Mouse (Mus musculus) kidney, adult 9 months (tissue): Measurements from ENCODE around the gene Olfr522.
"Not testable (repeated sequence)": the region's sequence is repeated elsewhere in the genome, so short reads cannot be mapped to it uniquely, and the experiment has no call there.

Experiments used
- DNase-seq: peaks from one replicate; pipeline ENCODE4 v3.0.0; 2022

Gene Olfr522

GRCm38 (mm10) chr7:140154218-140154927, 10.2 kb downstream of the Olfr522 start, which contains the start of gene Sprn:
TSS of gene Sprn (minus strand) at chr7:140154877.
- no peak for DNase-seq

DNA sequence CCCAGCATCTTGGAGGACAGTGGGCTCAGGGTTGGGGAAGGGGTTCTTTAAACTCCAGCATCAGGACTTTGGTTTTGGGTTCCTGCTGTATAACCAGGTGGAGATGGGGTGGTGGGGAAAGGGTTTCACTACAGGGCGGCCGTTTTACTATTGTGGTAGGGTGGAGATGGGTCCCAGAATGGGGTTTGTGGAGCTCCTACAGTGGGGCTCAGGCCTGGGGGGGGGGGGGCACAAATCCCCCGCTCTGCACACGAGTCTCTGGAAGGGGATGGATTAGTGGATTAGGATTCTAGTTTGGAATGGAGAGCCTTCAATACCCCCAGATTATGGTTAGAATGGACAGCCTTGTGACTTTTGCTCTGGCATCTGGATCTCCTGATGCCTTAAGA, 10.7 kb downstream of the Olfr522 start:
- no peak for DNase-seq

- no peak for DNase-seq
Observed at GRCm38 (mm10) chr7:140153383-140153782, 11.2 kb downstream of the Olfr522 start.

DNA sequence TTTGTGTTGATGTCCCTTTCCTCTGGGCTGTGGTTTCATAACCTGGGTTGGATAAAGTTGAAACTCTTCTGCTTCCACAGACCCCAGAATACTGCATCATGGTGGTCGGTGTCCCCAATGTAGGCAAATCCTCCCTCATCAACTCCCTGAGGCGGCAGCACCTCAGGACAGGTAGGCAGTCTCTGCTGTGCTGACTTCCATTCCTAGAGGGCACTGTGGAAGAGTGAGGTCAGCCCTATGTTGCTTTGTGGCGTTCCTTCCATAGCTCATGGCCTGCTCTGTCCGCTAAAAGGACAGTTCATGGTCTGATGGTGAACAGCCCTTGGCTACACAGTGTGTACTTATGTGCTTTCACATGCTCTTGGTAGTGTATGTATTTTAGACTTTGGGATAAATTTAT, 20.0 kb downstream of the Olfr522 start:
- DNase-seq: no peak

- peak; percentile 79 for DNase-seq
Observed at GRCm38 (mm10) chr7:140141350-140141749, 23.2 kb downstream of the Olfr522 start.

- no peak for DNase-seq
Observed at GRCm38 (mm10) chr7:140138021-140138310, 26.6 kb downstream of the Olfr522 start.

DNA sequence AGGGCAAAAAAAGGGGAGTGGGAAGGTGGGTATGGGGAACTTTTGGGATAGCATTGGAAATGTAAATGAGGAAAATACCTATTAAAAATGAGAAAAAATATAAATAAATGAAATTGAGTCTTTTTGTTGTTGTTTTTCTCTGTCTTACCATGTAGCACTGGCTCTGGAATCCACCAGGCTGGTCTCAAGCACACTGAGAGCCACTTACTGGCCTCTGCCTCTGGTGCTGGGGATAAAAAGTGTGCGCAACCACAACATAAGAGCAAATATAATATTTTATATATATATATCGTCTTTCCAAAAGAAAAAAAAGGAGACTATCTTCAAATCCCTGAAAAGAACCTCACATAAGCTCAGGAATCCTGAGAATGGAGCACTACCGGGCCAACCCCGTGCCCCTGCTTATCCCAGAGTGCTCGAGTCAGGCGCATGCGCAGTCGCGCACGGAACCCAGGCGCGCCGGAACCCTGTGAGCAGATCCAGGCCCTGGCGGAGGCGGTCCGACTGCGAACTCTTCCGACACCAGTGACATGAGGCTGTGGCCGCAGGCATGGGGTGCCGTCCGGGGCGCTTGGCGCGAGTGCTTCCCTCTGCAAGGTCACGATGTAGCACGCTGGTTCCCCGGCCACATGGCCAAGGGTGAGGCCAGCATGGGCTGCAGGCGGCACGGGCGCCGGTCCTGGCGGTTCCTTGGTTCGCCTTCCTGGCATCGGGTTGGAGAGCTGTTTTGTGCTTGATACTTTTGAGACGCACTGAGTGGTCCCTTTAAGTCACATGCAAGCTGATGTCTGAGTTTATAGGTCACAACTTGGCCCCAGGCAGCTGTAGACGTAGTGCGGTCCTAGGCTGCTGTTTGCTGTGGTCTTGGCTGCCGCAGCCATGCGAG, 27.2 kb downstream of the Olfr522 start, which contains the start of gene Mtg1:
Gene Mtg1, plus strand, starts transcription at position 430 of the 886 bp plus-strand sequence.
- DNase-seq: peak; percentile 98

- no peak for DNase-seq
Observed at GRCm38 (mm10) chr7:140135106-140135770, 29.3 kb downstream of the Olfr522 start.

DNA sequence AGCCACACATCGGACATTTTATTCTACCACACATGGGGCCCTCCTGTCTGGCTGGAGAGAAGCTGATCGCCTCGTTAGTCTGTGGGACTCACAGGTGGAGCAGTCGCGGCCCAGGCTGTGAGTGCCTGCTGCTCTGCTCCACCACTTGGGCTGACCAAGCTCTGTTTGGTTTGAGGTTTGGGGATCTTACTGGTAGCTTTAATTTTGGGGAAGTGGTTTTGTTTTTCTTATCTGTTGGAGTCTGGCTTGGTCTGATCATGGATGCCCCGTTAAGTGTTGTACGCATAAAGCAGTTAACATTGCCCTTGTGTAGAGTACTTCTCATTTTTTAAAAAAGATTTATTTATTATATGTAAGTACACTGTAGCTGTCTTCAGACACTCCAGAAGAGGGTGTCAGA, 30.5 kb downstream of the Olfr522 start:
- not testable (repeated sequence) for DNase-seq

DNA sequence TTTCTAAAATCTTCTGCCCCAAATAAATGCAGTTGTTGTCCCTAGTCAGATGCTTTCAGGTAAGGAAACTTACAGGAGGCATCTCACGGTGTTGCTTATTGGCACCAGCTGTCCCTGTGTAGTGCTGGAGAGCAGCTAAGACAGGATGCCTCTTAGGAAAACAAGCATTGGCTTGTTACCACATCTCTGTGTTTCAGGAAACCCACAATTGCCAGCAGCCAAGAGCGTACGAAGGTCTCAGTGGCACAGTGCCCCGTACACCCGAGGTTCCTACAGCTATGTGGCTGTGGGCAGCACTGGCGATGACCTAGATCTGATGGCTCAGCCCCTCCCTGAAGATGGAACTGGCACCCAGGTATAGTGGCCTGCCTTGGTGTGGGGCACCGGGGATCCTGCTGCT, 32.4 kb downstream of the Olfr522 start:
- DNase-seq: not testable (repeated sequence)

GRCm38 (mm10) chr7:140127911-140128310, 36.7 kb downstream of the Olfr522 start:
- DNase-seq: no peak

DNA sequence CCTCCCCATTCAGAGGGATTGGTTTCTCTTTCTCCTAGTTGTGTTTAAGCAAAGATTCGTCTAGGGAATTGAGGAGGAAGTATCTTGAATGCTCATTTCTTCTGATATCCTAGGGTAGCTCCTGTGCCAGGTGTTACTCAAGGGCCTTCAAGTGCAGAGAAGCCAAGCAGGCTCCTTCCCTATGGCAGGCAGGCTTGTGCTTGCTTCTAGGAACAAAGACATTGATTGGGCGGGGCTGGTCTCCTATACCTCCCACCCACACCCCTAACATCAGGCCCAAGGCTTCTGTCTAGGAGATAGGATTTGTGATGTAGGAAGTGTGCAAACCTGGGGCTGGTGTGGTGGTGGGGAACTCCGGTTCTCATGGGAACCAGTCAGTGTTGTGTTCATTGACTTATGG, 37.6 kb downstream of the Olfr522 start:
- DNase-seq: no peak

GRCm38 (mm10) chr7:140126022-140126350, 38.6 kb downstream of the Olfr522 start:
- no peak for DNase-seq

GRCm38 (mm10) chr7:140125278-140126021, 39.1 kb downstream of the Olfr522 start:
- peak; percentile 96 for DNase-seq

GRCm38 (mm10) chr7:140124382-140124781, 40.2 kb downstream of the Olfr522 start:
- no peak for DNase-seq

- DNase-seq: no peak
Observed at GRCm38 (mm10) chr7:140122765-140123164, 41.8 kb downstream of the Olfr522 start.

- DNase-seq: no peak
Observed at GRCm38 (mm10) chr7:140121338-140121910, 43.1 kb downstream of the Olfr522 start.

GRCm38 (mm10) chr7:140120484-140120883, 44.1 kb downstream of the Olfr522 start:
- no peak for DNase-seq

DNA sequence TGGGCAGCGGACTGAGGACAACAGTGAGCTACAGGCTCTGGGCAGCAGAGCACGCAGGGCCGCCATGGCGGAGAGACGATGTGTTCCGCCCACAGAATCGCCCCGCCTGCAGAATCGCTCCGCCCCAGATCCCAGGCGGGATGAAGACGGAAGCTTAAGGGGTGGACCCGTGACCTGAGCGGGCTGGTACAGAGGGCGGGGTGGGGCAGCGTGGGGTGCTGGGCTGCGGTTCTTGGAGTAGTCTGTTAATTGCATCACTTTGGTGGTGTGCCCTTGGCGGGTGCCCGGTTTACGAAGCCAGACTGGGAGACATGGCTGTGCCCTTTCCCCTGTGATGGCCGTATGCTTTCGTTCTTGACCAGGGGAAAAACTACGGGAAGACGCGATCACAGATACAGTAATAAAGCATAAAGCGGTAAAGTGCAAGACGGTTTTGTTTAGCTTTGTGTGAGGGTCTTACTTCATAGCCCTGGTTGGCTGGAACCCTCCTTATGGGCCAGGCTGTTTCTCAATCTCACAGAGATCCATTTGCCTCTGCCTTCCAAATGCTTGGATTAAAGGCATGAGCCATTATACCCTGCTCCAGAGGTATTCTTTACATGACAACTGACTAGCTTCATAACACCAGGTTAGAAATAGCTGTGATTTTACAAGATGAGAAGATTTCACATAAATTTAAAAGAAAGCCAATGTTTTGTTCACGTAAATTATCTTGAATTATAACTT, 48.1 kb downstream of the Olfr522 start, which contains the start of gene Echs1:
Gene Echs1, minus strand, starts transcription at position 148 of the 726 bp plus-strand sequence.
- DNase-seq: peak; percentile 93

GRCm38 (mm10) chr7:140115583-140116328, 48.8 kb downstream of the Olfr522 start, which contains the start of gene Paox:
TSS of gene Paox (plus strand) at chr7:140115799.
- DNase-seq: peak; percentile 86

- no peak for DNase-seq
Observed at GRCm38 (mm10) chr7:140111943-140112342, 52.6 kb downstream of the Olfr522 start.
